Mouse (Mus musculus): Measurements from ENCODE around the gene Zfyve9.

Gene Zfyve9

GRCm38 (mm10) chr4:108780057-108780863, at the start of gene Zfyve9:
Gene Zfyve9, minus strand, starts transcription at chr4:108780798.
- peak; percentile 38 to 60 for DNase-seq (ENCODE audit: low spot score in 2 of 2)

GRCm38 (mm10) chr4:108826643-108827042, 46.0 kb upstream of the Zfyve9 start:
- DNase-seq (ENCODE audit: low spot score in 2 of 2) = no peak

- no peak for DNase-seq (ENCODE audit: low spot score in 2 of 2)
Measured at GRCm38 (mm10) chr4:108826096-108826495, 45.5 kb upstream of the Zfyve9 start.

- DNase-seq (ENCODE audit: low spot score in 2 of 2) = no peak
Measured at GRCm38 (mm10) chr4:108825677-108826076, 45.1 kb upstream of the Zfyve9 start.

- DNase-seq (ENCODE audit: low spot score in 2 of 2) = no peak
Measured at GRCm38 (mm10) chr4:108811550-108811949, 31.0 kb upstream of the Zfyve9 start.

- DNase-seq (ENCODE audit: low spot score in 2 of 2) = no peak
Measured at GRCm38 (mm10) chr4:108811142-108811541, 30.5 kb upstream of the Zfyve9 start.

- no peak for DNase-seq (ENCODE audit: low spot score in 2 of 2)
Measured at GRCm38 (mm10) chr4:108803535-108803934, 22.9 kb upstream of the Zfyve9 start.

- peak in 1 of 2 experiments; percentile 56 for DNase-seq (ENCODE audit: low spot score in 2 of 2)
Measured at GRCm38 (mm10) chr4:108798083-108798830, 17.7 kb upstream of the Zfyve9 start.

- no peak for DNase-seq (ENCODE audit: low spot score in 2 of 2)
Measured at GRCm38 (mm10) chr4:108796701-108797100, 16.1 kb upstream of the Zfyve9 start.

GRCm38 (mm10) chr4:108793941-108794340, 13.3 kb upstream of the Zfyve9 start:
- DNase-seq (ENCODE audit: low spot score in 2 of 2) = no peak

GRCm38 (mm10) chr4:108790507-108790906, 9.9 kb upstream of the Zfyve9 start:
- DNase-seq (ENCODE audit: low spot score in 2 of 2) = no peak

GRCm38 (mm10) chr4:108789258-108789936, 8.8 kb upstream of the Zfyve9 start:
- DNase-seq (ENCODE audit: low spot score in 2 of 2) = no peak

GRCm38 (mm10) chr4:108782421-108783085, 2.0 kb upstream of the Zfyve9 start:
- peak; percentile 14 to 19 for DNase-seq (ENCODE audit: low spot score in 2 of 2)

GRCm38 (mm10) chr4:108781596-108781995, 998 bp upstream of the Zfyve9 start:
- no peak for DNase-seq (ENCODE audit: low spot score in 2 of 2)

GRCm38 (mm10) chr4:108780864-108781205, 237 bp upstream of the Zfyve9 start:
- no peak for DNase-seq (ENCODE audit: low spot score in 2 of 2)

GRCm38 (mm10) chr4:108779763-108780056, 888 bp downstream of the Zfyve9 start:
- DNase-seq (ENCODE audit: low spot score in 2 of 2) = peak in 1 of 2 experiments; percentile 44

- DNase-seq (ENCODE audit: low spot score in 2 of 2) = no peak
Measured at GRCm38 (mm10) chr4:108768527-108768926, 12.1 kb downstream of the Zfyve9 start.

- no peak for DNase-seq (ENCODE audit: low spot score in 2 of 2)
Measured at GRCm38 (mm10) chr4:108759583-108759982, 21.0 kb downstream of the Zfyve9 start.

- DNase-seq (ENCODE audit: low spot score in 2 of 2) = no peak
Measured at GRCm38 (mm10) chr4:108746160-108746873, 34.3 kb downstream of the Zfyve9 start.

GRCm38 (mm10) chr4:108731582-108731981, 49.0 kb downstream of the Zfyve9 start:
- DNase-seq (ENCODE audit: low spot score in 2 of 2) = no peak

- no peak for DNase-seq (ENCODE audit: low spot score in 2 of 2)
Measured at GRCm38 (mm10) chr4:108730450-108730849, 50.1 kb downstream of the Zfyve9 start.

Data from frontal cortex, postnatal 14 days (tissue).